In the genomic region with DNA sequence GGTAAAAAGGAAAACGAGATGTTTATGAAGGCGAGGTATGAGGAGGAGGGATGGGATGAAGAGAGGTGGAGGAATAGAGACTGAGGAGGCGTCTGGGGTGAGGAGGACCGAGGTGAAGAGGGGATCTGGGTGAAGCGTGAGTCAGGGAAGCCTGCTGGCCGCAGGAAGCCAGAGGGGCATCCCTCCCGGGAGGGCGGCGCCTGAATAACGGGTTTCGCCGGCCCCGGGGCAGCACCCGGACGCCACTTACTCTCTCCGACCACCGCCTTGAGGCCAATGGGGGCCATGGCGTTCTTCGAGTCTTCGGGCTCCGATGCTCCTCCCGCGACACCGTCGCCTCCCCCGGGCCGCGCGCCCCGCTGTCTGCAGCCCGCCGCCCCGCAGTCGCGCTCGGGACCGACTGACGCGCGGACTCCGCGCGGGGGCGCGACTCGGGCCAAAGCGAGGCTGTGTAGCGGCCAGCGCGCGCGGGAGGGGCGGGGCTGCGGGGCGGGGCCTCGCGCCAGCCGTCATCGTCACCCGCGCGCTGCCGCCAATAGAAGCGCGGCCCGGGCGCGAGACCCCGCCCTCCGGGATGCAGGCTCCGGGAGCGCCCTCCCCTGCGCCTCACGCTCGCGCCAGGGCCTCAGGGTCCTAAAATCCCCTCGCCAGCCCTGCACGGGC, we compare ENCODE assay signal across 8 mouse cellular contexts. TPM values are rescaled to one million over a fixed set of nuclear protein-coding genes. Genes with fewer than 3 reads are reported as not detected.
DNase-seq lines count a peak whose midpoint lies in the region; ATAC-seq and TF ChIP-seq lines count a peak whose summit lies in the region.

A gene (minus strand): TSS at position 441 of the 663 bp plus-strand sequence.

- TF ChIP-seq POLR2A in lung, adult 2 months (IDR thresholded peaks at IDR 0.05; ENCODE audit: borderline replicate concordance, extremely low read depth, low read depth, low read length), result peak; percentile 44; the same call in 1 of the 2 replicates

- H3K4me2 ChIP-seq in forebrain, embryonic 13.5 days, result peak within 1 kb of the TSS; percentile 94
- peak within 1 kb of the TSS; percentile 65 for H3K4me2 ChIP-seq in neural tube, embryonic 15.5 days

- H3K27ac ChIP-seq in ES-E14 (ENCODE audit: insufficient read depth, low read depth, low read length, poor library complexity, severe bottlenecking), result no peak within 1 kb of the TSS
- peak within 1 kb of the TSS; percentile 89 for H3K27ac ChIP-seq in forebrain, embryonic 13.5 days
- peak within 1 kb of the TSS; percentile 96 for H3K27ac ChIP-seq in neural tube, embryonic 15.5 days (replicated peaks)

- no peaks in the 10 kb centered on the region for H3K9me3 ChIP-seq in ES-E14 (ENCODE audit: control insufficient read depth, insufficient read depth, low read depth, low read length)
- no peaks in the 10 kb centered on the region for H3K9me3 ChIP-seq in forebrain, embryonic 13.5 days (replicated peaks)
- no peaks in the 10 kb centered on the region for H3K9me3 ChIP-seq in neural tube, embryonic 15.5 days (replicated peaks)

- no peak for TF ChIP-seq CTCF in lung, adult 2 months (IDR thresholded peaks at IDR 0.05; ENCODE audit: insufficient read depth, low read length)

- H3K4me3 ChIP-seq in ES-E14 (ENCODE audit: insufficient read depth in 1 of 2, low read depth in 1 of 2, low read length in 2 of 2, poor library complexity in 1 of 2, severe bottlenecking in 1 of 2), result peak within 1 kb of the TSS; percentile 90 to 96
- H3K4me3 ChIP-seq in forebrain, embryonic 13.5 days, result peak within 1 kb of the TSS; percentile 85
- peak within 1 kb of the TSS; percentile 99 for H3K4me3 ChIP-seq in lung, adult 2 months (replicated peaks; ENCODE audit: extremely low read depth, low read depth, low read length)
- H3K4me3 ChIP-seq in neural tube, embryonic 15.5 days (replicated peaks), result peak within 1 kb of the TSS; percentile 84

- H3K9ac ChIP-seq in ES-E14 (ENCODE audit: insufficient read depth, low read depth, low read length, poor library complexity, severe bottlenecking), result peak within 1 kb of the TSS; percentile 72
- H3K9ac ChIP-seq in forebrain, embryonic 13.5 days, result peak within 1 kb of the TSS; percentile 86
- peak within 1 kb of the TSS; percentile 94 for H3K9ac ChIP-seq in neural tube, embryonic 15.5 days (replicated peaks)

- under 1% methylated on average over 62 of the region's 78 CpGs for WGBS in forebrain, embryonic 13.5 days
- under 1% methylated on average over 77 of the region's 78 CpGs for WGBS in lung, adult 2 months
- WGBS in neural tube, embryonic 15.5 days, result under 1% methylated on average over 67 of the region's 78 CpGs

- intact Hi-C loops in heart, postnatal 10 days (cut with DNase I), result no loop called here

- 0 out of 2 replicates have a peak, but pooled peaks cover 6% of the 10 kb centered on the region for H3K27me3 ChIP-seq in forebrain, embryonic 13.5 days
- H3K27me3 ChIP-seq in neural tube, embryonic 15.5 days (replicated peaks), result peaks cover 7% of the 10 kb centered on the region; the same call in 1 of the 2 replicates

- H3K4me1 ChIP-seq in ES-E14 (ENCODE audit: control insufficient read depth in 2 of 2, insufficient read depth in 2 of 2, low read length in 2 of 2, poor library complexity in 1 of 2), result peaks cover 3% of the 10 kb centered on the region in 2 experiments; a peak in 2 of 4 replicates
- peaks cover 19% of the 10 kb centered on the region for H3K4me1 ChIP-seq in forebrain, embryonic 13.5 days
- no peaks in the 10 kb centered on the region for H3K4me1 ChIP-seq in lung, adult 2 months (ENCODE audit: control insufficient read depth, insufficient read depth, low read length)
- peaks cover 32% of the 10 kb centered on the region for H3K4me1 ChIP-seq in neural tube, embryonic 15.5 days

- DNase-seq in ES-E14 (ENCODE audit: low read depth, low spot score), result no peak
- DNase-seq in heart, postnatal 10 days, result peak; percentile 92
- peak; percentile 94 to 97 for DNase-seq in kidney, postnatal 4 days
- DNase-seq in lung, adult 2 months, result peak; percentile 83
- DNase-seq in testis, postnatal 10 days (ENCODE audit: low spot score), result peak; percentile 96

- ATAC-seq in cerebellum, adult (ENCODE audit: insufficient number of reproducible peaks, low FRiP score, low TSS enrichment), result peak; percentile 78
- peak; percentile 96 for ATAC-seq in forebrain, embryonic 13.5 days
- peak; percentile 93 for ATAC-seq in neural tube, embryonic 15.5 days (ENCODE audit: low FRiP score)

- peaks cover under 1% of the 10 kb centered on the region; the same call in 1 of the 2 replicates for H3K36me3 ChIP-seq in ES-E14 (ENCODE audit: control insufficient read depth, insufficient read depth, low read length, poor library complexity, severe bottlenecking)
- no peaks in the 10 kb centered on the region for H3K36me3 ChIP-seq in forebrain, embryonic 13.5 days (ENCODE audit: poor library complexity, severe bottlenecking)
- H3K36me3 ChIP-seq in neural tube, embryonic 15.5 days, result 0 out of 2 replicates have a peak, but pooled peaks cover 3% of the 10 kb centered on the region

- in situ Hi-C loops in ES-E14 (cut with MboI; ENCODE audit: low sequenced_read_pairs in 2 of 2, unreplicated experiment in 2 of 2), result no loop called here

TF ChIP-seq in ES-E14, 5 proteins besides CTCF, POLR2A, EP300 and RAD21:
- TF ChIP-seq ZC3H11A (IDR thresholded peaks at IDR 0.05; ENCODE audit: borderline replicate concordance, low read depth, low read length), result no peak
- no peak for TF ChIP-seq MAFK (IDR thresholded peaks at IDR 0.05; ENCODE audit: insufficient read depth, low read depth, low read length)
- TF ChIP-seq ZNF384 (IDR thresholded peaks at IDR 0.05; ENCODE audit: low read depth, low read length), result no peak
- no peak for TF ChIP-seq HCFC1 (IDR thresholded peaks at IDR 0.05; ENCODE audit: borderline replicate concordance, insufficient read depth, low read length)
- no peak for TF ChIP-seq CHD2 (IDR thresholded peaks at IDR 0.05; ENCODE audit: low read depth, low read length)

RNA-seq across cellular contexts. Expression of the gene that starts here (rescaled TPM):
- 4.0 and 6.6 TPM in 2 replicates for total RNA-seq in ES-E14 (2012; rRNA removed)
- polyA plus RNA-seq in forebrain, embryonic 13.5 days (2015; fragmentation: Nextera tagmentation; extraction: Ambion mirVana), result 97.5 and 109 TPM in 2 replicates
- total RNA-seq in heart, postnatal 10 days (2021), result 10 to 100 TPM; 25.4 to 25.7 TPM
- polyA plus RNA-seq in lung, adult 2 months (2012; rRNA removed), result 26.3 and 37.9 TPM in 2 replicates
- 276 and 315 TPM in 2 replicates for polyA plus RNA-seq in neural tube, embryonic 15.5 days (2015; fragmentation: Nextera tagmentation; extraction: Ambion mirVana)
